Mouse (Mus musculus): Measurements from ENCODE around the gene Tgm5. TPM values are rescaled to one million over a fixed set of nuclear protein-coding genes. Genes with fewer than 3 reads are reported as not detected.
"Not testable (repeated sequence)": the region's sequence is repeated elsewhere in the genome, so short reads cannot be mapped to it uniquely, and the experiment has no call there.

The Tgm5 gene
- total RNA-seq, 2 experiments from 2014 or later, result not detected

- intact Hi-C loops (cut with DNase I), result no loop called here
- no peak for DNase-seq
Observed at GRCm38 (mm10) chr2:121045653-121046052, 40.0 kb downstream of the Tgm5 start.

GRCm38 (mm10) chr2:121041098-121041497 lies 44.5 kb downstream of the Tgm5 start:
- peak; percentile 7 to 44 for DNase-seq
- intact Hi-C loops (cut with DNase I), result loop anchor here (2.0 kb wide), 1 partner anchor 62 kb away; no protein-coding TSS in a partner anchor

- DNase-seq, result no peak
- intact Hi-C loops (cut with DNase I), result no loop called here
Observed at GRCm38 (mm10) chr2:121039382-121039781, 46.3 kb downstream of the Tgm5 start.

GRCm38 (mm10) chr2:121038851-121039250 lies 46.8 kb downstream of the Tgm5 start:
- intact Hi-C loops (cut with DNase I); DNase-seq: not testable (repeated sequence)

- no peak for DNase-seq
- intact Hi-C loops (cut with DNase I), result no loop called here
Observed at GRCm38 (mm10) chr2:121036733-121037341, 48.8 kb downstream of the Tgm5 start, which contains the start of gene Epb42. Epb42 (minus strand) TSS chr2:121037072.

- no peak for DNase-seq
- intact Hi-C loops (cut with DNase I), result no loop called here
Observed at GRCm38 (mm10) chr2:121022918-121023317, 62.7 kb downstream of the Tgm5 start.

DNA sequence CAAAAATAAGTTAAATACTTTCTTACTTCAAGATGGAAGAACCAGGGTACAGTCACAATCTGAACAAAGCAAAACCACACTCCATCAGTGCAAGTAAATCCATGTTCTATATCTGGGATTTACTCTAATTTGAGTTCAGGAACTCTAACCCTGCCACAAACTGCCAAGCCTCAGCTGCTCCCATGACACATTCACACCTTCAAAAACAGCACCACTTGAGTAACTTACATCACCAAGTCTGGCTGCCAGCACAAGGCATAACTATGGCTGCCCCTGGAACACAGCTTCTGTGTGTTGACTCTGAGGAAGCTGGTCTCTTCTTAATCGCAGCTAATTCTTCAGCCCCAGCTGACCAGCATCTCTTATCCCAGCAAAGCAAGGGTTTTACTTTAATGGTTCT lies 68.5 kb downstream of the Tgm5 start:
- intact Hi-C loops (cut with DNase I), result no loop called here
- no peak for DNase-seq

GRCm38 (mm10) chr2:121016226-121016625 lies 69.4 kb downstream of the Tgm5 start:
- intact Hi-C loops (cut with DNase I), result no loop called here
- DNase-seq, result no peak

DNA sequence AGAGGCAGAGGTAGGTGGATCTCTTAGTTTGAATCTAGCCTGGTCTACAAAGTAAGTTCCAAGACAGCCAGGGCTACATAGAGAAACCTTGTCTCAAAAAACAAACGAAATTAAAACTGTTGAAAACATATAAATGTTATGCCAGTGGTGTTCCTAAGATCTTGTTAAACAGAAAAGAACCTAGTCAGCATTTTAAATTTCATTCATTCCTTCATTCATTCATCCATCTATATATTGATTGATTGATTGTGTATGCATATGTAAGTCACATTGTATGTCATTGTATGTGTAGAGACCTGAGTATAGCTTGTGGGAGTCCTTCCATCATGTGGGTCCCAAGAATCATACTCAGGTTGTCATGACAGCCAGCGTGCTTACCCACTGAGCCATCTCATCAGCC lies 70.1 kb downstream of the Tgm5 start:
- intact Hi-C loops (cut with DNase I), result no loop called here
- no peak for DNase-seq

- DNase-seq, result no peak
- intact Hi-C loops (cut with DNase I), result no loop called here
Observed at GRCm38 (mm10) chr2:121012676-121013075, 73.0 kb downstream of the Tgm5 start.

GRCm38 (mm10) chr2:121009071-121009677 lies 76.5 kb downstream of the Tgm5 start:
- intact Hi-C loops (cut with DNase I), result no loop called here
- DNase-seq, result no peak

- no peak for DNase-seq
- intact Hi-C loops (cut with DNase I), result no loop called here
Observed at GRCm38 (mm10) chr2:121008664-121009007, 77.0 kb downstream of the Tgm5 start.

GRCm38 (mm10) chr2:121007925-121008663 lies 77.5 kb downstream of the Tgm5 start, which contains the start of gene Ccndbp1:
Ccndbp1 (plus strand) TSS chr2:121008403.
- intact Hi-C loops (cut with DNase I), result no loop called here
- peak; percentile 91 to 93 for DNase-seq

DNA sequence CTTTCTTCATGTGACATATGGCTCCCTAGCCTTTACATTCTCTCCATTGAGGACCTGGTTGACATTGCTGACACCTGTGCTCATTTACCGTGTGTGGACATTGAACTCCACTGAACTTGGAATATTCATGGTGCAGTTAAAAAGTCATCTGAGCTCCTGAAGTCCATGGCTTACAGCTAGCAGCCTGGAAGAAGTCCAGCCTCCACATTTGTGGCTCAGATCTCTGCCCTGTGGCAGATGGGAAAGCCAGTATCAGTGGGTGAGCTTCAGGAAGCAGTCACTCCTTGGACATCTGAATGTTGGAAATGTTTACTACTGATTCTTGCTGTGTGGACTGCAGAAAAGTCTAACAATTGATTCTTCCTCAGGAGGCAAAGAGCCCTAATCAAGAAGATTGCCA lies 78.7 kb downstream of the Tgm5 start:
- intact Hi-C loops (cut with DNase I), result no loop called here
- DNase-seq, result no peak

DNA sequence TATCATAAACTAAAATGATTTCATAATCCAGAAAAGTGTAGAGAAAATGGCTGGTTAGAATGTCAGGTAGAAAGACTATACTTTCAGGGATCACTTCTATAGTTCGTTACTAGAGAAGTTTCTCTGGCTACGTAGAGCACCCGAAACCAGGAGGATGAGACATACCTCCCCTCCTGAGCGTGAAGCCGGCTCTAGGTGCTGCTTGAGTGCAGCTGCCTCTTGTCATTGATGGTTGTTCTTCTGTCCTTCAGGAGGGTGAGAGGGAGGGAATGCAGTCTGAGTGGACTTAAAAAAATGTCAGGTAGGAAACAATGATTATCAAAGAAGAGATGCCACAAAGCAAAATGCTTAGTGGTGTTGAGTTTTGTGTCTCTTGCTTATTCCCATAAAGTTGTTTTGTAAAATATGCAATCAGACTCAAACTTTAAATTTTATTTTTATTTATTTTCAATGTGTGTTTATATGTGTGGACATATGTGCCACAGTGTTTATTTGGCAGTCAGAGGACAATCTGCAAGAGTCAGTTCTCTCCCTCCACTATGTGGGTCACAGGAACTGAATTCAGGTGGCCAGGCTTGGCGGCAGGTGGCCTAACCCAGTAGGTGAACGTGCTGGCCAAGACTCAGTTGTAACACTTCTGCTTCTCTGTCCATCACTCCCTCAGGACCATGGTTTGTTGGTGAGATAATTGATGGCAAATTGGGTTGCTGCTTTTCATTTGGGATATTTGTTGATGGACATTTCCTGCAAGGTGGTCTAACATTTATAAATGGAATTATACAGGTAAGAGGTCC lies 81.4 kb downstream of the Tgm5 start:
- intact Hi-C loops (cut with DNase I), result no loop called here
- no peak for DNase-seq

DNA sequence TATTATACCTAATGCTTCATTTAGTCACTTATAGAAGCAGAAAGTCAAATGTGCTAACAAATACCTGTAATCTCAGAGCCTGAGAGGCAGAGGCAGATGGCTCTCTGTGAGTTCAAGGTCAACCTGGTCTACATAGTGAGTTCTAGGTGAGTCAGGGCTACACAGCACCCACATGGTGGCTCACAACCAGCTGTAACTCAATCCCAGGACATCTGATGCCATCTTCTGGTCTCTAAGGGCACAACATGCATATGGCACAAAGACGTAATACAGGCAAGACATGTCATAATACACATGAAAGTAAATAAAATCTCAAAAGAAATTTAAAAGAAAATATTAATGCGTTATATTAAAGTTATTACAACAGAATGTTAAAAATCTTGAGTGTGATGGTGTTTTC lies 82.1 kb downstream of the Tgm5 start:
- intact Hi-C loops (cut with DNase I), result no loop called here
- DNase-seq, result no peak

GRCm38 (mm10) chr2:120998863-120999262 lies 86.8 kb downstream of the Tgm5 start:
- intact Hi-C loops (cut with DNase I), result no loop called here
- no peak for DNase-seq

GRCm38 (mm10) chr2:120996607-120997006 lies 89.0 kb downstream of the Tgm5 start:
- intact Hi-C loops (cut with DNase I); DNase-seq: not testable (repeated sequence)
